Mouse (Mus musculus): ENCODE data around the gene Ebf1.

Ebf1 gene

DNA sequence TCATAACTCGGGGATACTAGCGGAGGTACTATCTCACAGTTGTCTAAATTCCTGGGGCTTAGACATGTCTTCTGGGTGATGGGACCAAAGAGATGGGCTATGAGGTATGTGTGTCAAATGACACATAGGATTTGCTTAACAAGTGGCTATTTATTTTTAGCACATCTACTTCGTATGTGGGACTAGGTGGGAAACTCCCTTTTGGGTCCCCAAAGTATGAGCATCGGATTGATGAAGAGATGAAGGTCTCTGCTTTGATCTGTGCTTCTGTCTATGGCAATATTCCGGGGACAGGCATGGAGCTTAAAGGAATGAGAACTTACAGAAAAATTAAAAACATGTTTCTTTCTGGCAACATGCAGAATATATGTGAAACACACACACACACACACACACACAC is 44.8 kb downstream of the Ebf1 start:
- DNase-seq (ENCODE audit: low spot score in 2 of 2), result no peak

DNA sequence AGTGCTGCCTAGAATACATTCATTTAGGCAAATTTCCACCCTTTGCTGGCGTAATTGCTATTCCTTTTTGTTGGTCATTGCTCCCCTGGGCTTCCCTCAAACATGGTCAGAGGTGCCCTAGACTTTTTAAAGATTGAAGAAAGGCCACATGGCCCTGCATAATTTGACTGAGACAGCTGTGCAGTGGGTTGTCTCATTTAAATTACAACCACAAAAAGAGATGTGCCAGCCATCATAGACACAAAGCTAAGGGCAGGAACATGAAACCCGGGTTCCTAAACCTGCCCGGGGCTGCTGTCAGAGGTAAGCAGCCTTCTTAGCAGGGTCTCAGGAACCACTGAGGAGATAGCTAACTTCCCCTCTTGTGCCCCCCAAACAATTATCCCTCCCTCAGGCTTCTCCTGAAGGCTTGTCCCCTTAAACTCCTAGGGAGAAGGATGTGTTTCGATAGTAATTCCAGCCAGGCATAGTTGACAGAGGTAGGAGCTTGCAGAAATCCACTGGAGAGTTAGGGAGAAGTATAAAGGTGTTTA is 46.6 kb downstream of the Ebf1 start:
- DNase-seq (ENCODE audit: low spot score in 2 of 2), result no peak

GRCm38 (mm10) chr11:44665156-44665682 is 48.1 kb downstream of the Ebf1 start:
- no peak for DNase-seq (ENCODE audit: low spot score in 2 of 2)

GRCm38 (mm10) chr11:44665741-44666531 is 48.8 kb downstream of the Ebf1 start:
- no peak for DNase-seq (ENCODE audit: low spot score in 2 of 2)

DNA sequence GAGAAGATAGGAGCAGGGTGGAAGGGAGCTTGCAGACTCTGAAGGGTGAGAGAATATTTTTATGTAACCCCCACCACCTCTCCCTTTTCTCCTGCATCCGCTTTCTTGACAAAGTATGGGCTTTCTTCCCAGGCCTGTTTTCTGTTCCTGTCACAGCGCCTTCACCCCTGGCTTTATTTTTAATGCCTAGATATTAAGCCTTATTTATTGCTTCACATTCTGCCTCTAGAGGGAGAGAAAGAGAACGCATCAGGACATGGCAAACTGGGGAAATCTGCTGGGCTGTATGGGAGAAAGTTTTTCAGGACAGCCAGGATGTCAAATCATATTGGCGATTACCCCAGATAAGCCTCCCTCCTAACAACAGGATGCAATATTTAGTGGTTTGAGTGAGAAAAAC is 49.6 kb downstream of the Ebf1 start:
- DNase-seq (ENCODE audit: low spot score in 2 of 2), result no peak

- no peak for DNase-seq (ENCODE audit: low spot score in 2 of 2)
These were observed 64.2 kb downstream of the Ebf1 start for GRCm38 (mm10) chr11:44681306-44681705.

GRCm38 (mm10) chr11:44681995-44682394 is 64.9 kb downstream of the Ebf1 start:
- DNase-seq (ENCODE audit: low spot score in 2 of 2), result peak in 1 of 2 experiments; percentile 38

DNA sequence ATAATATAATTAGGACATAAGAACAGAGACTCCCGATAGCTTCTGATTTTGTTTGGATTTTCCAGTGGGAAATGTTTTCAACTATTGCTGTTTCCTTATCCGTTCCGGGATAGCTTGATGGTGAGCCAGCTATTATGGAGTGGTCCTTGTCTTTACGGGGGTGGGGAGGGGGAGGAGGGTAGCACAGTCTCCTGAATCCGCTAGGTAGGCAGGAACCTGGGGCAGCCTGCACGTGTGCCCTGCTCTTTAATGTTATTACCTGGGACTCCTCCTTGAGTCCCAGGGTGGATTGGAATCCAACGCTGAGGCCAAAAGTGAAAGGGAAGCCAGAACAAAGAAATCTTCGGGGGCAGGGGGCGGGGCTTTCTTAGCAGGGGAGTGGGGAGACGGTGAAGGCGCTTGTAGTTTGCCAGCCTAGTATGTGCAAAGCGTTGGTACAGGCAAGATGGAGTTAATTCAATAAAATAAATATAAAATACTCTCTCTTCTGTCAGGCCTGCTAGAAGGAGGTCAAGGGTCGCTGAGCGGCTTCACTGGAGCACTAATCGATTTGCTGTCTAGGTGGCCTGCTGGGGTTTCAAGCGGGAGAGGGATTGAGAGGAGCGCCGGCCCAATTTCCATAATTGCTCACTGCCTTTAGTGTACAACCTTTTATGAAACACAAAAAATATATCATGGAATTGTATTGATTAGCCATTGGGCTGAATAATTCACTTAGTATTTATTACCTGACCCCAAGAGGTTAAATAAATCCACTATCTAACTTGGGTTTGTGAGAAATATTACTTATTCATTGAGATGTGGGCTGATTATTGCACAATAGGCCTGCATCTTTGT is 65.8 kb downstream of the Ebf1 start:
- DNase-seq (ENCODE audit: low spot score in 2 of 2), result no peak

DNA sequence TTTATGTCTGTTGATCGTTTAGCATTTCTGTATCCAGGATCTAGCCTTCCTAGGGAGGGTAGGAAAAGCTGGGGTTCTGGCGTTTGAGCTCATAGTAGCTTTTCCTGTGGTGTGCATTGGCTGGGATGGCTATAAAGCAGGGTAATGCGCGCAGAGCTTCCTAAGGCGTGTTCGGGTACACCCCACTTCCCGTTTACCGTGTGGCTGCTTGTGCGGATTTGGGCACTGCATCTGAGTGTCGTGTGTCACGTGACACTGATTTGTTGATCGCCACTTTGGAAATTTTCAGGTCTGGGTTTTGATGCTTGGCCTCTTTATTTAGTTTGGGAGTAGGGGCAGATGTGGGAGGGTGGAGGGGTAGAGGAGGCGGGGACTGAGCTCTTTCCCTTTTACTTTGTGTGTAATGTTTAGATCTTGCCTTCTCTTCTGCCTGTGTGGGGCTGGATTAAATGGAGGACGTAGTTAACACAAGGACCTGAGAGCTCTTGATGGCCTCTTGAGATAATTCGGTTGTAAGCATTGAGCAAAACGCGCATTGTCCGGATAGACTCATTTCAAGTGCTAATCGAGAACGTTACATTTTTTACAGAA is 67.5 kb downstream of the Ebf1 start:
- DNase-seq (ENCODE audit: low spot score in 2 of 2), result peak in 1 of 2 experiments; percentile 22

GRCm38 (mm10) chr11:44685129-44685528 is 68.0 kb downstream of the Ebf1 start:
- no peak for DNase-seq (ENCODE audit: low spot score in 2 of 2)

GRCm38 (mm10) chr11:44685911-44686361 is 68.8 kb downstream of the Ebf1 start:
- no peak for DNase-seq (ENCODE audit: low spot score in 2 of 2)

GRCm38 (mm10) chr11:44686378-44686777 is 69.3 kb downstream of the Ebf1 start:
- no peak for DNase-seq (ENCODE audit: low spot score in 2 of 2)

DNA sequence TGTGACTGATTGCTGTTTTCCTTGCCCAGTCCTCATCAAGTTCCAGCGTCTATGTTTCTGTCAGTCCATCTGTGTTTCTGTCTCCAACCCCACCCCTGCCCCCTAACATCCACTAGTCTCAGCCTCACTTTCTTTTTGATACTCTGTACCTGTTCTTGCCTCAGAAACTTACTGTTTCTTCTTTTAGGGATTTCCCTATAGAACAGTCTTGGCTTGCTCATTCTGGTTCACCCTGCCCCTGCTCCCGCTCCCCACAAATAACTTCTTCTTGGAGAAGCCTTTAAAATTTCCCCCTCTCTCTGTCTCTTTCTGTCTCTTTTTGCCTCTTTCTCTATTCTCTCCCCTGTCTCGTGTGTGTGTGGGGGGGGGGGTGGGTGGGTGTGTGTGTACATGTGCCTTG is 71.4 kb downstream of the Ebf1 start:
- no peak for DNase-seq (ENCODE audit: low spot score in 2 of 2)

DNA sequence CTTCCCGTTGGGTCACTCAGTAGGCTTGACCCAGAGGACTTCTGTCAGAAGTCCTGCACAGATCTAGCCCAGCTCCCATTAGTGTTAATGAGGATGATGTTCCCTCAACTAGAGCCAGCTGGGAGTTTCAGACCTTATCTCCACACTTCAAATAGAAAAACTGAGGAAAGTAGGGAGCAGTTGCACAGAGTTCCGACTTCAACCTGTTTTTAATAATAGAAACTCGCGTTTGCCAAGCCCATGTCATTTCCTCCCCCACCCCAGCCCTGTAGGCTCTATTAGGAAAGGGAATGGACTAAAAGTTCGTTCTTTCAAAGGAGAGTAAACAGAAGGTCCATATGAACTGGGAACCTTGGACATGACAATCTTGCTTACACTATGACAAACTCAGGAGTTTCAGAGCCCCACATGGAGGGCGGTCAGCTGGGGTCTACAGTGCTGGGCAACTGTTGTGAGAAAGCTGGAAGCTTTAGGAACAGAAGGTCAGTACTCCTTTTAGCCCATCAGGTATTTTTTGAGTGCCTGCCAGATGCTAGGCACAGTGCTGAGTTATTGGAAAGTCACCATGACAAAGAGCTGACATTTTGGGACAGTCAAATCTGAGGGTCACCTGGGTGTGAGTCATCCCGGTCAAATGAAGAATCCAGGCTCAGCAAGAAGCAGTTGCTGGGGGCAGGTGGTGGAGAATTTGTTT is 72.6 kb downstream of the Ebf1 start:
- DNase-seq (ENCODE audit: low spot score in 2 of 2), result no peak

DNA sequence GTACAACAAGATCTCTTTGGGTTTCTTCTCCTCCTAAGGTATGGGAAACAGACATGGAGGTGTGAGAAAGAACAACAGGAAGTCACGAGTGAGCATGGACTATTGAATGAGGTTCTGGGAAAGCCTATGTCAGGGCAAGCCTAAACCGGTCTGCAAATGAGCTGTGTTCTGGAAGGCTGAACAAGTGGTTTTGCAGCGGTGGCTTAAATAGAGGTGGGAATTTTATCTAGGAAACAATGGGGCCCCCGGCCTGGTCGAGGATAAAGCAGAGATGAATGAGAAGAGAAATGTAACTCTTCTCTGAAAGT is 73.1 kb downstream of the Ebf1 start:
- no peak for DNase-seq (ENCODE audit: low spot score in 2 of 2)

- no peak for DNase-seq (ENCODE audit: low spot score in 2 of 2)
These were observed 78.3 kb downstream of the Ebf1 start for GRCm38 (mm10) chr11:44695416-44695815.

- DNase-seq (ENCODE audit: low spot score in 2 of 2), result no peak
These were observed 79.6 kb downstream of the Ebf1 start for GRCm38 (mm10) chr11:44696539-44697201.

DNA sequence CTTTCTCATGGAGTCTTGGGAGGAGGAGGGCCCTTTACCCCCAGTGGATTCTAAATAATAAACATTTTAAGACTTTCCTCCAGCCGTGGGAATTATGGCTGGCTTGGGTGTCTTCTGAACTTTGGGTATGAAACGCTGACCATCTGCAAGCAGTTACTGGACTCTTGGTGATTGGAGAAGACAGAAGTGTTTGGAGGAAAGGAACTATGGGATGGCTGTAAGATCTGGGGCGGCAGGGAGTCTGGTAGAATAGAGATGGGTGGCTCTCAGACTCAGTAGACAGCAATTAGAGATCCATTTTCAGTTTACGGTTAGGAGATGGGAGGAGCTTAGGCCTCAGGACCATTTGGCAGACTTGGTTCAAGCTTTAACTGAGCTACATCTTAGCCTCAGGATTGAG is 83.1 kb downstream of the Ebf1 start:
- no peak for DNase-seq (ENCODE audit: low spot score in 2 of 2)

- no peak for DNase-seq (ENCODE audit: low spot score in 2 of 2)
These were observed 84.2 kb downstream of the Ebf1 start for GRCm38 (mm10) chr11:44701221-44701810.

DNA sequence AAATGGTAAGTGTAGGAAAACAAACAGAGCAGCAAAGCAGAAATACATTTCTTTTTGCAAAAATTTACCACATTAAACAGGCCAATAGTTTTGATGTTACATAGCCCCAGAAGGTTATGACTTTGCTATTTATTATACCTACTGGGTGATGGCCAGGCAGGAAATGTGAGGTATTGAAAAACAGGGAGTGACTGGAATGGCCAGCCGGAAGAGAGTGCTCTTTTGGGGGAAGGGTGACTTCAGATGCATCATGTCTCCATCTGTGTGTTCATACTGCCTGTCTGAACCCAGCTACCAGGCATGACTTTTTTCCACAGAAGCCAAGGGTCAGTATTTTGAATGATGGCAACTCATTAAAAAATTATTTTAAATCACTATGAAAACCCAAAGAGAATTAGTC is 84.7 kb downstream of the Ebf1 start:
- DNase-seq (ENCODE audit: low spot score in 2 of 2), result no peak

All from natural killer cell, adult 2 months (primary cell).